Mouse (Mus musculus) MEL (cell line): Measurements from ENCODE around the gene Ryr3. TPM values are rescaled to one million over a fixed set of nuclear protein-coding genes. Genes with fewer than 3 reads are reported as not detected.
A peak's percentile ranks its signal among the peaks of the same experiment; 100 is the strongest.

Experiments used
- DNase-seq: peaks from one replicate; pipeline ENCODE4 v3.0.0; 2011; ENCODE audit warnings: low read depth, low spot score
- H3K27ac ChIP-seq: 2 replicates; pipeline ENCODE4 v1.5.1; 2012; ENCODE audit warnings: low read depth, mild to moderate bottlenecking, control low read depth, low read length, moderate library complexity; ENCODE audit not compliant: control insufficient read depth
- H3K27me3 ChIP-seq, 2 experiments: fragments of 150-350 bp in 1 of 2; sonication (generic) in 1 of 2; 2 replicates each; pipeline ENCODE4 v1.6.1; 2012; ENCODE audit warnings: low read length in 2 of 2, mild to moderate bottlenecking in 2 of 2, improper control_type of control experiment in 1 of 2, moderate library complexity in 1 of 2; ENCODE audit not compliant: insufficient read depth in 2 of 2, control insufficient read depth in 1 of 2
- H3K36me3 ChIP-seq, 2 experiments: 2 replicates each; pipeline ENCODE4 v1.6.1; 2012 to 2014; ENCODE audit warnings: low read length in 2 of 2, improper control_type of control experiment in 1 of 2, inconsistent platforms in 1 of 2, mild to moderate bottlenecking in 1 of 2; ENCODE audit not compliant: insufficient read depth in 2 of 2, control insufficient read depth in 1 of 2
- H3K4me1 ChIP-seq, 2 experiments: fragments of 150-350 bp in 1 of 2; sonication (generic) in 1 of 2; 2 replicates each; pipeline ENCODE4 v1.6.1; 2012; ENCODE audit warnings: low read length in 2 of 2, improper control_type of control experiment in 1 of 2, mild to moderate bottlenecking in 1 of 2; ENCODE audit not compliant: insufficient read depth in 2 of 2, control insufficient read depth in 1 of 2
- H3K4me3 ChIP-seq, 2 experiments: fragments of 150-350 bp in 1 of 2; sonication (generic) in 1 of 2; 2 replicates each; pipeline ENCODE4 v1.5.1; 2012; ENCODE audit warnings: low read depth in 2 of 2, low read length in 2 of 2, mild to moderate bottlenecking in 2 of 2, moderate library complexity in 2 of 2, control low read depth in 1 of 2, improper control_type of control experiment in 1 of 2; ENCODE audit not compliant: control insufficient read depth in 1 of 2, insufficient read depth in 1 of 2
- H3K79me2 ChIP-seq: 2 replicates; pipeline ENCODE4 v1.6.1; 2012; ENCODE audit warnings: mild to moderate bottlenecking, low read length, moderate library complexity; ENCODE audit not compliant: control insufficient read depth, poor library complexity, insufficient read depth
- H3K9ac ChIP-seq: 2 replicates; pipeline ENCODE4 v1.6.1; 2012; ENCODE audit warnings: low read depth, mild to moderate bottlenecking, control low read depth, low read length, moderate library complexity; ENCODE audit not compliant: control insufficient read depth, poor library complexity, severe bottlenecking
- H3K9me3 ChIP-seq: fragments of 150-350 bp; sonication (generic); replicated peaks from 2 replicates; pipeline ENCODE4 v1.6.1; 2012; ENCODE audit warnings: mild to moderate bottlenecking, low read length, improper control_type of control experiment, moderate library complexity; ENCODE audit not compliant: insufficient read depth
- BHLHE40 ChIP-seq: IDR thresholded peaks from 2 replicates; pipeline ENCODE4 v1.6.1; 2012; ENCODE audit warnings: low read depth, mild to moderate bottlenecking, inconsistent platforms, low read length, improper control_type of control experiment, borderline replicate concordance
- CHD2 ChIP-seq: IDR thresholded peaks from 2 replicates; pipeline ENCODE4 v1.6.1; 2011; ENCODE audit warnings: low read length, improper control_type of control experiment
- CTCF ChIP-seq, 3 experiments: IDR thresholded peaks in 2 of 3; conservative IDR thresholded peaks in 1 of 3; 2 replicates each; pipeline ENCODE4 v1.5.1; 2011 to 2012; ENCODE audit warnings: low read length in 3 of 3, low read depth in 2 of 3, mild to moderate bottlenecking in 2 of 3, improper control_type of control experiment in 1 of 3, inconsistent platforms in 1 of 3, mixed read lengths in 1 of 3, moderate library complexity in 1 of 3; ENCODE audit not compliant: control insufficient read depth in 1 of 3, insufficient read depth in 1 of 3, poor library complexity in 1 of 3, severe bottlenecking in 1 of 3
- EP300 ChIP-seq, 2 experiments: IDR thresholded peaks; 2 replicates each; pipeline ENCODE4 v1.6.1; 2011; ENCODE audit warnings: improper control_type of control experiment in 2 of 2, low read length in 2 of 2, low read depth in 1 of 2, mild to moderate bottlenecking in 1 of 2
- GABPA ChIP-seq: IDR thresholded peaks from 2 replicates; pipeline ENCODE4 v1.6.1; 2012; ENCODE audit warnings: low read depth, mild to moderate bottlenecking, inconsistent platforms, low read length, improper control_type of control experiment, moderate library complexity
- GATA1 ChIP-seq: IDR thresholded peaks from 2 replicates; pipeline ENCODE4 v1.6.1; 2011; ENCODE audit warnings: low read depth, low read length, improper control_type of control experiment
- HCFC1 ChIP-seq: IDR thresholded peaks from 2 replicates; pipeline ENCODE4 v1.6.1; 2012; ENCODE audit warnings: low read depth, mild to moderate bottlenecking, inconsistent platforms, low read length, improper control_type of control experiment, moderate library complexity
- KAT2A ChIP-seq: conservative IDR thresholded peaks from 2 replicates; pipeline ENCODE4 v1.6.1; 2012; ENCODE audit warnings: low read depth, low read length, improper control_type of control experiment, inconsistent platforms
- MAX ChIP-seq: IDR thresholded peaks from 2 replicates; pipeline ENCODE4 v1.6.1; 2011; ENCODE audit warnings: low read length, improper control_type of control experiment
- MEF2A ChIP-seq: IDR thresholded peaks from 2 replicates; pipeline ENCODE4 v1.6.1; 2014; ENCODE audit warnings: low read depth, mild to moderate bottlenecking, inconsistent platforms, low read length, improper control_type of control experiment; ENCODE audit not compliant: poor library complexity, insufficient replicate concordance, severe bottlenecking; ENCODE audit errors: extremely low read depth
- MYB ChIP-seq: IDR thresholded peaks from 2 replicates; pipeline ENCODE4 v1.6.1; 2011; ENCODE audit warnings: mild to moderate bottlenecking, low read depth, low read length, improper control_type of control experiment
- MYC ChIP-seq: IDR thresholded peaks from 2 replicates; pipeline ENCODE4 v1.6.1; 2011; ENCODE audit warnings: low read depth, mild to moderate bottlenecking, low read length, improper control_type of control experiment, moderate library complexity
- NRF1 ChIP-seq: IDR thresholded peaks from 2 replicates; pipeline ENCODE4 v1.6.1; 2014; ENCODE audit warnings: low read depth, mild to moderate bottlenecking, inconsistent platforms, low read length, improper control_type of control experiment, moderate library complexity; ENCODE audit not compliant: poor library complexity, insufficient read depth, severe bottlenecking
- TBP ChIP-seq: IDR thresholded peaks from 2 replicates; pipeline ENCODE4 v1.8.0; 2011; ENCODE audit warnings: low read depth, low read length, improper control_type of control experiment
- TCF12 ChIP-seq: IDR thresholded peaks from 2 replicates; pipeline ENCODE4 v1.6.1; 2014; ENCODE audit warnings: low read depth, mild to moderate bottlenecking, inconsistent platforms, low read length, improper control_type of control experiment, moderate library complexity
- UBTF ChIP-seq: IDR thresholded peaks from 2 replicates; pipeline ENCODE4 v1.6.1; 2012; ENCODE audit warnings: low read depth, mild to moderate bottlenecking, inconsistent platforms, low read length, improper control_type of control experiment, moderate library complexity, borderline replicate concordance; ENCODE audit not compliant: insufficient read depth
- ZC3H11A ChIP-seq: IDR thresholded peaks from 2 replicates; pipeline ENCODE4 v1.6.1; 2012; ENCODE audit warnings: low read depth, mild to moderate bottlenecking, inconsistent platforms, low read length, improper control_type of control experiment
- ZKSCAN1 ChIP-seq: IDR thresholded peaks from 2 replicates; pipeline ENCODE4 v1.6.1; 2012; ENCODE audit warnings: low read depth, mild to moderate bottlenecking, inconsistent platforms, low read length, improper control_type of control experiment, moderate library complexity
- ZNF384 ChIP-seq: IDR thresholded peaks from 2 replicates; pipeline ENCODE4 v1.6.1; 2012; ENCODE audit warnings: low read depth, mild to moderate bottlenecking, inconsistent platforms, low read length, improper control_type of control experiment
- polyA plus RNA-seq, 2 experiments: library from polyadenylated mRNA; stranded (reverse) in 1 of 2; unstranded in 1 of 2; fragments of >175 nt in 1 of 2; fragments of >200 nt in 1 of 2; gene quantifications; 2 replicates each; pipeline versions ENCODE4 v1.2.1 to v1.2.4; 2012; ENCODE audit warnings: low replicate concordance in 2 of 2, low read depth in 1 of 2; ENCODE audit not compliant: insufficient read length in 2 of 2, insufficient read depth in 1 of 2, missing spikeins in 1 of 2
- total RNA-seq: library from RNA; depleted of rRNA; stranded (reverse); fragments of 300-350 nt; gene quantifications from 2 replicates; pipeline ENCODE4 v1.2.3, GENCODE M21; 2012

Ryr3 gene
- total and polyA plus RNA-seq, 3 experiments, result 0.04 TPM; not detected in 2

DNA sequence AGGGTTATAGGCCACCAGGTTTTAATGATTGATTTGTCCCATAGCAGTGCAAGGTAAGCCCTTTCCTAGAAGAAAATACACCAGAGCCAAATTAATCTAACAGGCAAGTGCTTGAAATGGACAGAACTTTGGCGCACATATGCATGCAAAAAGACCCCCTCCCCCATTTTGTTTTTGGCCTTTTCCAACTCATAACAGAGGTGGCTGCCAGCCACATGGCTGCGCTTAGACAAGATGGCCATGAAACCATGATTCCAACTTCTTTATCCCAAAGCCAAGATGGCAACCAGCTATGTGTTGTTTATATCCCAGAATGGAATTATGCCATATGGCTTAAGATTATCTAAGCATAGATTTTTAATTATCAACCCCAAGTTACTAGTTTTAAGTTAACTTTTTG lies 623.1 kb downstream of the Ryr3 start:
- no peak for DNase-seq
- TF ChIP-seq BHLHE40 (no peak), TBP (no peak), HCFC1 (no peak), CTCF (IDR thresholded peaks at IDR 0.05 in 2 of 3, conservative IDR thresholded peaks at IDR 0.05 in 1 of 3; ENCODE audit: control insufficient read depth in 1 of 3, insufficient read depth in 1 of 3, low read depth in 2 of 3, low read length in 3 of 3, poor library complexity in 1 of 3, severe bottlenecking in 1 of 3) (no peak), CHD2 (no peak), ZKSCAN1 (no peak), KAT2A (no peak), MEF2A (no peak), EP300 (IDR thresholded peaks at IDR 0.05; ENCODE audit: low read depth in 1 of 2, low read length in 2 of 2) (no peak), MAX (no peak), MYC (no peak), ZC3H11A (no peak), MYB (no peak), NRF1 (no peak), GABPA (no peak), UBTF (no peak)
- Histone ChIP-seq H3K27ac (no peak overlapping the region), H3K36me3 (peaks cover 0 to 15% of the 10 kb centered on the region in 2 experiments; a peak in 2 of 4 replicates), H3K9me3 (no peaks in the 10 kb centered on the region), H3K9ac (no peak overlapping the region), H3K4me1 (peaks cover 7 to 8% of the 10 kb centered on the region in 2 experiments; a peak in 3 of 4 replicates), H3K4me3 (no peak overlapping the region), H3K79me2 (no peaks in the 10 kb centered on the region), H3K27me3 (no peaks in the 10 kb centered on the region)

GRCm38 (mm10) chr2:112593322-112593721 lies 623.6 kb downstream of the Ryr3 start:
- Histone ChIP-seq H3K9ac (no peak overlapping the region), H3K36me3 (peaks cover 0 to 15% of the 10 kb centered on the region in 2 experiments; a peak in 2 of 4 replicates), H3K4me1 (peaks cover 7 to 8% of the 10 kb centered on the region in 2 experiments; a peak in 3 of 4 replicates), H3K27me3 (no peaks in the 10 kb centered on the region), H3K9me3 (no peaks in the 10 kb centered on the region), H3K4me3 (no peak overlapping the region), H3K79me2 (no peaks in the 10 kb centered on the region), H3K27ac (no peak overlapping the region)
- peak; percentile 51 for DNase-seq
- TF ChIP-seq ZNF384, result no peak
- no peak for TF ChIP-seq GATA1
- TF ChIP-seq TBP, result no peak
- TF ChIP-seq TCF12, result no peak
- no peak for TF ChIP-seq EP300 (IDR thresholded peaks at IDR 0.05; ENCODE audit: low read depth in 1 of 2, low read length in 2 of 2)
